Mouse (Mus musculus) stomach, postnatal 0 days (tissue): ENCODE measurements around the gene Clcn6.

Source experiments
- CTCF ChIP-seq: IDR thresholded peaks from 2 replicates; pipeline ENCODE4 v1.5.1; 2016; ENCODE audit warnings: antibody characterized with exemption, low read depth, mild to moderate bottlenecking, moderate library complexity
- EP300 ChIP-seq: optimal IDR thresholded peaks from 2 replicates; pipeline ENCODE3; 2016; ENCODE audit warnings: antibody characterized with exemption

- TF ChIP-seq CTCF (peak; percentile 78), EP300 (no peak)
Observed at GRCm38 (mm10) chr4:148060120-148061085, 21.8 kb upstream of the Clcn6 start.
